Mouse (Mus musculus): ENCODE data around the gene Tmem184a. TPM values are rescaled to one million over a fixed set of nuclear protein-coding genes. Genes with fewer than 3 reads are reported as not detected.

Tmem184a gene
- polyA plus RNA-seq, 1 experiment = 10.5 TPM

- TF ChIP-seq EP300 (IDR thresholded peaks at IDR 0.05; ENCODE audit: insufficient read depth, low read depth, low read length) = no peak
- TF ChIP-seq POLR2A (IDR thresholded peaks at IDR 0.05; ENCODE audit: insufficient read depth, low read length) = no peak
- no peak for TF ChIP-seq CTCF (IDR thresholded peaks at IDR 0.05; ENCODE audit: low read depth, low read length)
- H3K27me3 ChIP-seq (ENCODE audit: control insufficient read depth, insufficient read depth, low read length, poor library complexity, severe bottlenecking) = no peaks in the 10 kb centered on the region
- no peaks in the 10 kb centered on the region for H3K9me3 ChIP-seq (replicated peaks; ENCODE audit: control insufficient read depth, insufficient read depth, low read length, poor library complexity, severe bottlenecking)
- H3K4me1 ChIP-seq (ENCODE audit: control insufficient read depth, insufficient read depth, low read length) = no peaks in the 10 kb centered on the region
- no peak overlapping the region for H3K4me3 ChIP-seq (ENCODE audit: low read depth, low read length)
- H3K9ac ChIP-seq (ENCODE audit: low read depth, poor library complexity, severe bottlenecking) = no peak overlapping the region
- H3K36me3 ChIP-seq (ENCODE audit: control insufficient read depth, insufficient read depth, low read length, poor library complexity, severe bottlenecking) = peaks cover 24% of the 10 kb centered on the region
- H3K27ac ChIP-seq (ENCODE audit: insufficient read depth, low read length) = no peak overlapping the region
These were observed 51.5 kb downstream of the Tmem184a start for GRCm38 (mm10) chr5:139768216-139768615.

DNA sequence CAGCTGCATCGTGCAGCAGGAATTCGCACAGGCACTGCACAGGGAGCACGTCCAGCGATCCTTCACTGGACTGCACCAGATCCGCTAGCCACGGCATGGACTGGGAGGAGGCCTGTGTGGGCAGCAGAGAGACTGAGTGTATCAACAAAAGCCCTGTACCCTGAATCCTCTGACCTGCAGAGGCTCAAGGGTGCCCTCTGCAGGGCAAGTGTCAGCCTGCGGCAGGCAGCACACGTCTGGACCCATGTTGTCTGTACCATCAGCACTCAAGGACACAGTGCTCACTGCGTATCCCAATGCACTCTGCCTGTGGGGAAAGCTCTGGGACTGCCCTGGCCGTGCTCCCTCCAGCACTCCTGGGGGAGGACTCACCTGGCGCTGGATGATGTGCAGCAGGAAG, 55.4 kb downstream of the Tmem184a start:
- H3K27me3 ChIP-seq (ENCODE audit: control insufficient read depth, insufficient read depth, low read length, poor library complexity, severe bottlenecking) = no peaks in the 10 kb centered on the region
- peaks cover 12% of the 10 kb centered on the region for H3K36me3 ChIP-seq (ENCODE audit: control insufficient read depth, insufficient read depth, low read length, poor library complexity, severe bottlenecking)
- no peaks in the 10 kb centered on the region for H3K4me1 ChIP-seq (ENCODE audit: control insufficient read depth, insufficient read depth, low read length)
- H3K27ac ChIP-seq (ENCODE audit: insufficient read depth, low read length) = no peak overlapping the region
- no peak for TF ChIP-seq POLR2A (IDR thresholded peaks at IDR 0.05; ENCODE audit: insufficient read depth, low read length)
- TF ChIP-seq CTCF (IDR thresholded peaks at IDR 0.05; ENCODE audit: low read depth, low read length) = peak; percentile 96
- no peak overlapping the region for H3K9ac ChIP-seq (ENCODE audit: low read depth, poor library complexity, severe bottlenecking)
- no peak overlapping the region for H3K4me3 ChIP-seq (ENCODE audit: low read depth, low read length)
- no peaks in the 10 kb centered on the region for H3K9me3 ChIP-seq (replicated peaks; ENCODE audit: control insufficient read depth, insufficient read depth, low read length, poor library complexity, severe bottlenecking)

- Histone ChIP-seq H3K4me3 (ENCODE audit: low read depth, low read length) (peak overlapping the region; percentile 31), H3K4me1 (ENCODE audit: control insufficient read depth, insufficient read depth, low read length) (no peaks in the 10 kb centered on the region), H3K36me3 (ENCODE audit: control insufficient read depth, insufficient read depth, low read length, poor library complexity, severe bottlenecking) (peaks cover 5% of the 10 kb centered on the region), H3K27me3 (ENCODE audit: control insufficient read depth, insufficient read depth, low read length, poor library complexity, severe bottlenecking) (no peaks in the 10 kb centered on the region), H3K27ac (ENCODE audit: insufficient read depth, low read length) (no peak overlapping the region), H3K9ac (ENCODE audit: low read depth, poor library complexity, severe bottlenecking) (no peak overlapping the region), H3K9me3 (replicated peaks; ENCODE audit: control insufficient read depth, insufficient read depth, low read length, poor library complexity, severe bottlenecking) (no peaks in the 10 kb centered on the region)
- no peak for TF ChIP-seq EP300 (IDR thresholded peaks at IDR 0.05; ENCODE audit: insufficient read depth, low read depth, low read length)
- TF ChIP-seq POLR2A (IDR thresholded peaks at IDR 0.05; ENCODE audit: insufficient read depth, low read length) = no peak
- no peak for TF ChIP-seq CTCF (IDR thresholded peaks at IDR 0.05; ENCODE audit: low read depth, low read length)
These were observed 61.6 kb downstream of the Tmem184a start for GRCm38 (mm10) chr5:139758096-139758495.

DNA sequence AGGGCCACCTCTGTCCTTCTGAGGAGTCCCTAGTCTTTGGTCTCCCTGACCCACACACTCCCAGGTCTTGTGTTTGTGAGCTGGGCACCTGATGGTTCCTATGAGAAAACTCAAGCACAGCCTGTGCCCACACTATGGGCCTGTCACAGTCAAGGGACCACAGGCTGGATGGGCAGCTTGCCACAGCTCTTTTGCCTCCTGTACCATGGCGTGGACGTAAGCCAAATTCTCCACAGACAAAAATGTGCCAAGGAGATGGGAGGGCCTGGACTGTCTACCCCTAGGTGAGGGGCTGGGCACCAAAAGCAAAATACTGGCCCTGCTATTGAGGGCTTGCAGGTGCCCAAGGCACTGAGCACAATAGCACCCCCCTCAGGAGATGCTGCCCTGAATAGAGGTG, 63.1 kb downstream of the Tmem184a start:
- H3K9me3 ChIP-seq (replicated peaks; ENCODE audit: control insufficient read depth, insufficient read depth, low read length, poor library complexity, severe bottlenecking) = no peaks in the 10 kb centered on the region
- no peaks in the 10 kb centered on the region for H3K27me3 ChIP-seq (ENCODE audit: control insufficient read depth, insufficient read depth, low read length, poor library complexity, severe bottlenecking)
- TF ChIP-seq CTCF (IDR thresholded peaks at IDR 0.05; ENCODE audit: low read depth, low read length) = no peak
- no peak for TF ChIP-seq POLR2A (IDR thresholded peaks at IDR 0.05; ENCODE audit: insufficient read depth, low read length)
- TF ChIP-seq EP300 (IDR thresholded peaks at IDR 0.05; ENCODE audit: insufficient read depth, low read depth, low read length) = no peak
- no peak overlapping the region for H3K27ac ChIP-seq (ENCODE audit: insufficient read depth, low read length)
- H3K4me3 ChIP-seq (ENCODE audit: low read depth, low read length) = no peak overlapping the region
- no peaks in the 10 kb centered on the region for H3K4me1 ChIP-seq (ENCODE audit: control insufficient read depth, insufficient read depth, low read length)
- H3K36me3 ChIP-seq (ENCODE audit: control insufficient read depth, insufficient read depth, low read length, poor library complexity, severe bottlenecking) = 0 out of 2 replicates have a peak, but pooled peaks cover 2% of the 10 kb centered on the region
- no peak overlapping the region for H3K9ac ChIP-seq (ENCODE audit: low read depth, poor library complexity, severe bottlenecking)

- H3K4me1 ChIP-seq (ENCODE audit: control insufficient read depth, insufficient read depth, low read length) = no peaks in the 10 kb centered on the region
- 0 out of 2 replicates have a peak, but pooled peaks cover 2% of the 10 kb centered on the region for H3K36me3 ChIP-seq (ENCODE audit: control insufficient read depth, insufficient read depth, low read length, poor library complexity, severe bottlenecking)
- no peak overlapping the region for H3K9ac ChIP-seq (ENCODE audit: low read depth, poor library complexity, severe bottlenecking)
- no peak overlapping the region for H3K4me3 ChIP-seq (ENCODE audit: low read depth, low read length)
- no peak overlapping the region for H3K27ac ChIP-seq (ENCODE audit: insufficient read depth, low read length)
- no peaks in the 10 kb centered on the region for H3K9me3 ChIP-seq (replicated peaks; ENCODE audit: control insufficient read depth, insufficient read depth, low read length, poor library complexity, severe bottlenecking)
- no peak for TF ChIP-seq POLR2A (IDR thresholded peaks at IDR 0.05; ENCODE audit: insufficient read depth, low read length)
- TF ChIP-seq EP300 (IDR thresholded peaks at IDR 0.05; ENCODE audit: insufficient read depth, low read depth, low read length) = no peak
- no peak for TF ChIP-seq CTCF (IDR thresholded peaks at IDR 0.05; ENCODE audit: low read depth, low read length)
- no peaks in the 10 kb centered on the region for H3K27me3 ChIP-seq (ENCODE audit: control insufficient read depth, insufficient read depth, low read length, poor library complexity, severe bottlenecking)
These were observed 63.6 kb downstream of the Tmem184a start for GRCm38 (mm10) chr5:139756135-139756534.

GRCm38 (mm10) chr5:139754753-139755152, 65.0 kb downstream of the Tmem184a start:
- TF ChIP-seq CTCF (IDR thresholded peaks at IDR 0.05; ENCODE audit: low read depth, low read length) = peak; percentile 92
- no peak for TF ChIP-seq POLR2A (IDR thresholded peaks at IDR 0.05; ENCODE audit: insufficient read depth, low read length)
- Histone ChIP-seq H3K9ac (ENCODE audit: low read depth, poor library complexity, severe bottlenecking) (no peak overlapping the region), H3K27ac (ENCODE audit: insufficient read depth, low read length) (no peak overlapping the region), H3K4me1 (ENCODE audit: control insufficient read depth, insufficient read depth, low read length) (no peaks in the 10 kb centered on the region), H3K27me3 (ENCODE audit: control insufficient read depth, insufficient read depth, low read length, poor library complexity, severe bottlenecking) (no peaks in the 10 kb centered on the region), H3K36me3 (ENCODE audit: control insufficient read depth, insufficient read depth, low read length, poor library complexity, severe bottlenecking) (0 out of 2 replicates have a peak, but pooled peaks cover 2% of the 10 kb centered on the region), H3K9me3 (replicated peaks; ENCODE audit: control insufficient read depth, insufficient read depth, low read length, poor library complexity, severe bottlenecking) (no peaks in the 10 kb centered on the region), H3K4me3 (ENCODE audit: low read depth, low read length) (no peak overlapping the region)

Other genes starting within 250 kb of the Tmem184a start
- gene Micall2, start 83.6 kb downstream of the Tmem184a start, polyA plus RNA-seq (2011; ENCODE audit: insufficient read depth, insufficient read length, low read depth, missing spikeins) = 1.8 TPM in 2 replicates
- 54.6 and 59.1 TPM in 2 replicates for gene Ints1, start 44.2 kb downstream of the Tmem184a start, polyA plus RNA-seq (2011; ENCODE audit: insufficient read depth, insufficient read length, low read depth, missing spikeins)
- 15.6 and 16.3 TPM in 2 replicates for gene Mafk, start 28.4 kb downstream of the Tmem184a start, polyA plus RNA-seq (2011; ENCODE audit: insufficient read depth, insufficient read length, low read depth, missing spikeins)
- gene Gm26938, start 6.5 kb upstream of the Tmem184a start, polyA plus RNA-seq (2011; ENCODE audit: insufficient read depth, insufficient read length, low read depth, missing spikeins) = not detected in 2 replicates
- gene Psmg3, start 7.0 kb upstream of the Tmem184a start, polyA plus RNA-seq (2011; ENCODE audit: insufficient read depth, insufficient read length, low read depth, missing spikeins) = 29.0 and 30.3 TPM in 2 replicates
- gene Elfn1, start 88.0 kb upstream of the Tmem184a start, polyA plus RNA-seq (2011; ENCODE audit: insufficient read depth, insufficient read length, low read depth, missing spikeins) = 0.15 and 0.29 TPM in 2 replicates